Mouse (Mus musculus): ENCODE results near the gene Nkpd1.

DNA sequence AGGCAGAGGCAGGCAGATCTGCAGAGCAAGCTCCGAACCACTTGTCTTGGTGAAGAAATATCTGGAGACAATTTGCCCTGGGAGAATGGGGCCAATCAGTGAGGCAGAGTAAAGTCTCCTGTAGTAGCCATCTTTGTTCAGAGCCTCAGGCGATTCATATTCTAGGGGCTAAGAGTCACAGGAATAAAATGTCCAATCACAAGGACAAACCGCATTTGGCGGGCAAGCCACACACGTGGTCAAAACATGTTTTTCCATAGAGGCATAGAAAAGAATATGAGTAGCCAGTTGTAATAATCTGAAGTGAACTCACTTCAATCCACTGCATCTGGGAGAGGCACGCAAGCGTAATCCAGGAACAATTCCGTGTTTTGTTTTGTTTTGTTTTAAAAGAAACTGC, 34.4 kb upstream of the Nkpd1 start:
- no peak for TF ChIP-seq CTCF (IDR thresholded peaks at IDR 0.05; ENCODE audit: borderline replicate concordance, control insufficient read depth, extremely low read depth, insufficient read depth, low read length, poor library complexity)
- no peak for TF ChIP-seq POLR2A (IDR thresholded peaks at IDR 0.05; ENCODE audit: control insufficient read depth, extremely low read depth, insufficient read depth, low read length, poor library complexity)
